Mouse (Mus musculus) ovary, postnatal 14 days (tissue): ENCODE results near the gene Magea1.
"Not testable (repeated sequence)": the region's sequence is repeated elsewhere in the genome, so short reads cannot be mapped to it uniquely, and the experiment has no call there.

Experiments used
- DNase-seq: peaks from one replicate; pipeline ENCODE4 v3.0.0; 2022; ENCODE audit warnings: low spot score

The Magea1 gene

DNA sequence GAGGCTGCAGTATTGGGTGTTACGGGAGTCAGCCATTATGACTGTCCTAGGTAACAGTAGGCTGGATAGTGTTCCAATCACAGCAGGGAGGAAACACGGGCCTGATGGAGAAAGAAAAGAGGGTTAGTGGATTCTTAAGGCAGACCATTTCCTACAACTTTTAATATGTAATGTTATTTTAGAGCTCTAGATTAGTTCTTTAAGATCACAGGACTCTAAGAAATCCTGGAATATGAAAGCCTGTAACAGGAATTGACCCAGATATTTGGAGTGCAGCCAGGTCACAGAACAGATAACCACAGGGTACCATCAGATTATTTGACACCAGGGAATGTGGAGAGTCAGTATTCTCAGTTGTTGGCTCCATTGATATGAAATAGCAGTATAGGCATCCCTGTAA, at the start of gene Magea1:
Gene Magea1 (minus strand): TSS at position 101 of the 400 bp plus-strand sequence.
- not testable (repeated sequence) for DNase-seq

DNA sequence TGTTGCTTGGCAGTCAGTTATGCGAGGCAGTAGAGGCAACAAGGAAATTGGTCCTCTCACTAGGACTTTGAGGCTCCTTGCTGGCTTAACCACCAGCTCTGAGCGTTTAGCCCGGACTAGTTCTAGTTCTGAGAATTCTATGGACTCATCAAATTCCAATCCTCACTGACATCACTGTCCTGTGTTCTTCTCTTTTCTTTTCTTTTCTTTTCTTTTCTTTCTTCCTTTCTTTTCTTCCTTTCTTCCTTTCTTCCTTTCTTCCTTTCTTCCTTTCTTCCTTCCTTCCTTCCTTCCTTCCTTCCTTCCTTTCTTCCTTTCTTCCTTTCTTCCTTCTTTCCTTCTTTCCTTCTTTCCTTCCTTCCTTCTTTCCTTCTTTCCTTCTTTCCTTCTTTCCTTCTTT, 38.7 kb upstream of the Magea1 start, which contains the start of gene Cldn34b2:
Gene Cldn34b2 (minus strand): TSS at position 101 of the 400 bp plus-strand sequence.
- DNase-seq, result not testable (repeated sequence)

DNA sequence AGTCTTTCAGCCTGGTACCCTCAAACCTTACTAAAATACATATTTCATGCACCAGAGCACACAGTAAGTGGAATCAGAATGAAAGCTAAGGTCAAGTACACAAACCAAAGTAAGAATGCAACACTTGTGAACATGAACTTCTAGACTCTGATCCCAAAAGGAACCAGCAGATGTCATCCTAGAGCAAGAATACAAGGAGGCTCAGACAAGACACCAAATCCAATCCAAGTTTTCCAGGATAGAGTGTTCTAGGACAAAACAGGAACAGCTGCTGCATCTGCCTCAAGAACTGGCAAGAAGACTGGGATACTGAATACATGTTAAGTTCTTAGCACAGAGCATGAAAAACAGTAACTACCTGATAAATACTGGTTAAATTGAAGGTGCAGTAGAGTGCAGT, 8.4 kb upstream of the Magea1 start:
- peak; percentile 0 for DNase-seq

- DNase-seq, result not testable (repeated sequence)
These were observed 4.0 kb upstream of the Magea1 start, which contains the start of gene Magea2 for GRCm38 (mm10) chrX:155093566-155093965. TSS of gene Magea2 (minus strand) at chrX:155093666.

DNA sequence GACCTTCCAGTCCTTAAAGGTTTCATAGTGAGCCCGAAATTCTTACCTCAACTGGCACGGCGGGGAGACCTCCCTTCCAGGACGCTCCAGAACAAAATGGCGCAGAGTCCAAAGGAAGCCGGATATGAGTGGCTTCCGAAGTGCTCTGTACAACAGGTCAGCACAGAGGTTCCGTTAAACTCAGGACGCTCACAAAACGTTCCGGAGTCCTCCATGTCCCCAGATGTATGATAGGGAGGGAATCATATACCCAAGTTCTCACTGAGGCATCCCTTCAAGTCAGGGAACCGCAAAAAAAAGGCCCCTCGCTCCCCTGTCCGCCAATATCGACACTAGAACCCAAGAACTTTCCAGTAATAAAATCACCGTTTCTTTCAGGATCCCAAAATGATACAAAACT, 26.5 kb downstream of the Magea1 start, which contains the start of gene Magea5:
Gene Magea5 (minus strand): TSS at position 101 of the 400 bp plus-strand sequence.
- not testable (repeated sequence) for DNase-seq
